Mouse (Mus musculus): ENCODE data around the gene C1qtnf3.

- TF ChIP-seq POLR2A (IDR thresholded peaks at IDR 0.05; ENCODE audit: borderline replicate concordance, extremely low read depth, low read depth, low read length) (no peak), CTCF (IDR thresholded peaks at IDR 0.05; ENCODE audit: insufficient read depth, low read length) (no peak)
These were observed 29.9 kb downstream of the C1qtnf3 start for GRCm38 (mm10) chr15:10982064-10982435.

All from lung, adult 2 months (tissue).